Mouse (Mus musculus) T-cell, adult 2 months (primary cell): ENCODE data around the gene Grin2d.

Source experiments
- DNase-seq: peaks from one replicate; pipeline ENCODE4 v3.0.0; 2022; ENCODE audit warnings: low spot score

Grin2d gene

GRCm38 (mm10) chr7:45897258-45897757, 19.1 kb upstream of the Grin2d start:
- DNase-seq = peak; percentile 30

- DNase-seq = peak; percentile 96
Measured at GRCm38 (mm10) chr7:45896517-45897257, 18.5 kb upstream of the Grin2d start, which contains the start of the genes Syngr4 and Tmem143. Gene Syngr4, minus strand, starts transcription at chr7:45896714. Gene Tmem143, plus strand, starts transcription at chr7:45896941.

- DNase-seq = no peak
Measured at GRCm38 (mm10) chr7:45895931-45896516, 17.8 kb upstream of the Grin2d start.

GRCm38 (mm10) chr7:45892651-45893050, 14.5 kb upstream of the Grin2d start:
- no peak for DNase-seq

- DNase-seq = no peak
Measured at GRCm38 (mm10) chr7:45887246-45887645, 9.1 kb upstream of the Grin2d start.

- DNase-seq = no peak
Measured at GRCm38 (mm10) chr7:45881011-45881410, 2.8 kb upstream of the Grin2d start.

GRCm38 (mm10) chr7:45880531-45880930, 2.4 kb upstream of the Grin2d start:
- DNase-seq = no peak

GRCm38 (mm10) chr7:45876895-45877294, 1.3 kb downstream of the Grin2d start:
- DNase-seq = no peak

- DNase-seq = peak; percentile 36
Measured at GRCm38 (mm10) chr7:45873061-45873947, 4.9 kb downstream of the Grin2d start.

- DNase-seq = peak; percentile 85
Measured at GRCm38 (mm10) chr7:45872624-45873023, 5.6 kb downstream of the Grin2d start, which contains the start of gene Kdelr1. Gene Kdelr1, plus strand, starts transcription at chr7:45872772.

- peak; percentile 45 for DNase-seq
Measured at GRCm38 (mm10) chr7:45870282-45871058, 7.7 kb downstream of the Grin2d start.

- DNase-seq = peak; percentile 11
Measured at GRCm38 (mm10) chr7:45869787-45870186, 8.4 kb downstream of the Grin2d start.

- no peak for DNase-seq
Measured at GRCm38 (mm10) chr7:45869107-45869670, 9.0 kb downstream of the Grin2d start.

GRCm38 (mm10) chr7:45867871-45868270, 10.3 kb downstream of the Grin2d start:
- no peak for DNase-seq

- peak; percentile 92 for DNase-seq
Measured at GRCm38 (mm10) chr7:45865925-45866910, 12.0 kb downstream of the Grin2d start.

- no peak for DNase-seq
Measured at GRCm38 (mm10) chr7:45864435-45864834, 13.7 kb downstream of the Grin2d start.

GRCm38 (mm10) chr7:45862804-45863203, 15.4 kb downstream of the Grin2d start:
- DNase-seq = no peak

GRCm38 (mm10) chr7:45859008-45859407, 19.2 kb downstream of the Grin2d start:
- DNase-seq = no peak

- DNase-seq = no peak
Measured at GRCm38 (mm10) chr7:45856950-45857901, 21.0 kb downstream of the Grin2d start.
